Mouse (Mus musculus): ENCODE measurements around the gene Gm12166. TPM values are rescaled to one million over a fixed set of nuclear protein-coding genes. Genes with fewer than 3 reads are reported as not detected.

Gm12166 gene
- polyA plus RNA-seq, 1 experiment from 2014 or later, result 4.5 TPM

GRCm38 (mm10) chr11:46070789-46071188, 18.7 kb upstream of the Gm12166 start:
- WGBS, result 59% methylated on average over 8 of the region's 8 CpGs
- no peak overlapping the region for H3K4me3 ChIP-seq
- H3K36me3 ChIP-seq, result peaks cover 6% of the 10 kb centered on the region; the same call in 1 of the 2 replicates
- no peak overlapping the region for H3K4me2 ChIP-seq
- no peaks in the 10 kb centered on the region for H3K9me3 ChIP-seq
- no peak overlapping the region for H3K27ac ChIP-seq
- H3K9ac ChIP-seq, result no peak overlapping the region
- no peak for ATAC-seq (ENCODE audit: borderline replicate concordance, extremely low read depth, low FRiP score, low TSS enrichment)
- peaks cover 64% of the 10 kb centered on the region for H3K4me1 ChIP-seq
- H3K27me3 ChIP-seq, result no peaks in the 10 kb centered on the region

- Histone ChIP-seq H3K9me3 (no peaks in the 10 kb centered on the region), H3K27me3 (no peaks in the 10 kb centered on the region), H3K4me1 (peaks cover 69% of the 10 kb centered on the region), H3K4me2 (no peak overlapping the region), H3K4me3 (no peak overlapping the region), H3K27ac (peak overlapping the region; percentile 92), H3K36me3 (peaks cover 6% of the 10 kb centered on the region; the same call in 1 of the 2 replicates), H3K9ac (no peak overlapping the region)
- no peak for ATAC-seq (ENCODE audit: borderline replicate concordance, extremely low read depth, low FRiP score, low TSS enrichment)
- WGBS, result 70% methylated on average over 4 of the region's 4 CpGs
These were observed 18.0 kb upstream of the Gm12166 start for GRCm38 (mm10) chr11:46070161-46070560.

- peaks cover 6% of the 10 kb centered on the region; the same call in 1 of the 2 replicates for H3K36me3 ChIP-seq
- H3K4me1 ChIP-seq, result peaks cover 76% of the 10 kb centered on the region
- no peaks in the 10 kb centered on the region for H3K27me3 ChIP-seq
- 32% methylated on average over 17 of the region's 17 CpGs for WGBS
- H3K4me2 ChIP-seq, result peak overlapping the region; percentile 32; the same call in 1 of the 2 replicates
- no peak overlapping the region for H3K4me3 ChIP-seq
- H3K27ac ChIP-seq, result peak overlapping the region; percentile 92
- no peaks in the 10 kb centered on the region for H3K9me3 ChIP-seq
- H3K9ac ChIP-seq, result no peak overlapping the region
- ATAC-seq (ENCODE audit: borderline replicate concordance, extremely low read depth, low FRiP score, low TSS enrichment), result peak; percentile 15; the same call in 1 of the 2 replicates
These were observed 17.4 kb upstream of the Gm12166 start for GRCm38 (mm10) chr11:46069408-46070003.

- Histone ChIP-seq H3K4me3 (no peak overlapping the region), H3K9me3 (no peaks in the 10 kb centered on the region), H3K4me1 (peaks cover 81% of the 10 kb centered on the region), H3K27me3 (no peaks in the 10 kb centered on the region), H3K9ac (no peak overlapping the region), H3K27ac (peak overlapping the region; percentile 92), H3K4me2 (peak overlapping the region; percentile 19; the same call in 1 of the 2 replicates), H3K36me3 (peaks cover 6% of the 10 kb centered on the region; the same call in 1 of the 2 replicates)
- WGBS, result 22% methylated on average over 12 of the region's 12 CpGs
- no peak for ATAC-seq (ENCODE audit: borderline replicate concordance, extremely low read depth, low FRiP score, low TSS enrichment)
These were observed 16.8 kb upstream of the Gm12166 start for GRCm38 (mm10) chr11:46068756-46069407.

GRCm38 (mm10) chr11:46067371-46068060, 15.4 kb upstream of the Gm12166 start:
- Histone ChIP-seq H3K4me1 (peaks cover 82% of the 10 kb centered on the region), H3K4me2 (no peak overlapping the region), H3K27ac (peak overlapping the region; percentile 47), H3K4me3 (no peak overlapping the region), H3K36me3 (peaks cover 6% of the 10 kb centered on the region; the same call in 1 of the 2 replicates), H3K9ac (no peak overlapping the region), H3K9me3 (no peaks in the 10 kb centered on the region), H3K27me3 (no peaks in the 10 kb centered on the region)
- ATAC-seq (ENCODE audit: borderline replicate concordance, extremely low read depth, low FRiP score, low TSS enrichment), result no peak
- WGBS, result 85% methylated on average over 10 of the region's 10 CpGs

- Histone ChIP-seq H3K36me3 (peaks cover 10% of the 10 kb centered on the region; the same call in 1 of the 2 replicates), H3K27ac (peak overlapping the region; percentile 94), H3K9me3 (no peaks in the 10 kb centered on the region), H3K27me3 (no peaks in the 10 kb centered on the region), H3K4me3 (no peak overlapping the region), H3K9ac (no peak overlapping the region), H3K4me2 (peak overlapping the region; percentile 26; the same call in 1 of the 2 replicates), H3K4me1 (peaks cover 83% of the 10 kb centered on the region)
- ATAC-seq (ENCODE audit: borderline replicate concordance, extremely low read depth, low FRiP score, low TSS enrichment), result peak; percentile 88
- 17% methylated on average over 21 of the region's 21 CpGs for WGBS
These were observed 13.3 kb upstream of the Gm12166 start for GRCm38 (mm10) chr11:46065201-46066011.

- Histone ChIP-seq H3K9ac (no peak overlapping the region), H3K36me3 (peaks cover 10% of the 10 kb centered on the region; the same call in 1 of the 2 replicates), H3K27ac (peak overlapping the region; percentile 94), H3K27me3 (no peaks in the 10 kb centered on the region), H3K4me1 (peaks cover 83% of the 10 kb centered on the region), H3K9me3 (no peaks in the 10 kb centered on the region), H3K4me3 (no peak overlapping the region), H3K4me2 (peak overlapping the region; percentile 26; the same call in 1 of the 2 replicates)
- ATAC-seq (ENCODE audit: borderline replicate concordance, extremely low read depth, low FRiP score, low TSS enrichment), result no peak
- 32% methylated on average over 8 of the region's 8 CpGs for WGBS
These were observed 12.6 kb upstream of the Gm12166 start for GRCm38 (mm10) chr11:46064767-46065166.

GRCm38 (mm10) chr11:46062993-46063731, 11.0 kb upstream of the Gm12166 start:
- 41% methylated on average over 9 of the region's 9 CpGs for WGBS
- Histone ChIP-seq H3K4me1 (peaks cover 76% of the 10 kb centered on the region), H3K4me3 (no peak overlapping the region), H3K27me3 (no peaks in the 10 kb centered on the region), H3K9me3 (no peaks in the 10 kb centered on the region), H3K27ac (peak overlapping the region; percentile 74), H3K36me3 (peaks cover 10% of the 10 kb centered on the region; the same call in 1 of the 2 replicates), H3K9ac (no peak overlapping the region), H3K4me2 (0 out of 2 replicates have a peak overlapping the region, but pooled peaks have one; percentile 10)
- no peak for ATAC-seq (ENCODE audit: borderline replicate concordance, extremely low read depth, low FRiP score, low TSS enrichment)

GRCm38 (mm10) chr11:46062569-46062968, 10.4 kb upstream of the Gm12166 start:
- no peaks in the 10 kb centered on the region for H3K9me3 ChIP-seq
- no peak for ATAC-seq (ENCODE audit: borderline replicate concordance, extremely low read depth, low FRiP score, low TSS enrichment)
- no peak overlapping the region for H3K4me2 ChIP-seq
- WGBS, result 50% methylated on average over 4 of the region's 4 CpGs
- H3K36me3 ChIP-seq, result peaks cover 10% of the 10 kb centered on the region; the same call in 1 of the 2 replicates
- no peaks in the 10 kb centered on the region for H3K27me3 ChIP-seq
- H3K9ac ChIP-seq, result no peak overlapping the region
- no peak overlapping the region for H3K4me3 ChIP-seq
- H3K4me1 ChIP-seq, result peaks cover 75% of the 10 kb centered on the region
- H3K27ac ChIP-seq, result peak overlapping the region; percentile 74

GRCm38 (mm10) chr11:46061776-46062445, 9.8 kb upstream of the Gm12166 start:
- H3K9ac ChIP-seq, result no peak overlapping the region

More at GRCm38 (mm10) chr11:46061776-46062445, 9.8 kb upstream of the Gm12166 start:
- Histone ChIP-seq H3K27ac (peak overlapping the region; percentile 74), H3K4me2 (no peak overlapping the region), H3K4me1 (peaks cover 70% of the 10 kb centered on the region), H3K4me3 (no peak overlapping the region), H3K27me3 (no peaks in the 10 kb centered on the region), H3K9me3 (no peaks in the 10 kb centered on the region), H3K36me3 (0 out of 2 replicates have a peak, but pooled peaks cover 4% of the 10 kb centered on the region)
- WGBS, result 42% methylated on average over 6 of the region's 6 CpGs
- ATAC-seq (ENCODE audit: borderline replicate concordance, extremely low read depth, low FRiP score, low TSS enrichment), result no peak
